Mouse (Mus musculus) forebrain, embryonic 12.5 days (tissue): ENCODE measurements around the gene Ptk6. TPM values are rescaled to one million over a fixed set of nuclear protein-coding genes. Genes with fewer than 3 reads are reported as not detected.

ENCODE experiments used
- ATAC-seq: fragments of 200-750 bp; cut with Nextera tagmentation; 2 replicates; pipeline ENCODE4 v1.8.0; 2017; ENCODE audit warnings: moderate TSS enrichment; ENCODE audit not compliant: low FRiP score
- H3K27ac ChIP-seq: fragments of 300-500 bp; sonication (generic); 2 replicates; pipeline ENCODE4 v1.5.1; 2016; ENCODE audit warnings: mild to moderate bottlenecking
- H3K27me3 ChIP-seq: fragments of 300-500 bp; sonication (generic); 2 replicates; pipeline ENCODE4 v1.6.1; 2016; ENCODE audit warnings: mild to moderate bottlenecking
- H3K36me3 ChIP-seq: fragments of 300-500 bp; sonication (generic); replicated peaks from 2 replicates; pipeline ENCODE4 v1.6.1; 2016; ENCODE audit warnings: mild to moderate bottlenecking
- H3K4me1 ChIP-seq: fragments of 300-500 bp; sonication (generic); 2 replicates; pipeline ENCODE4 v1.6.1; 2016
- H3K4me2 ChIP-seq: fragments of 300-500 bp; sonication (generic); 2 replicates; pipeline ENCODE4 v1.6.1; 2016; ENCODE audit warnings: mild to moderate bottlenecking, moderate library complexity
- H3K4me3 ChIP-seq: fragments of 300-500 bp; sonication (generic); replicated peaks from 2 replicates; pipeline ENCODE4 v1.5.1; 2016; ENCODE audit warnings: mild to moderate bottlenecking
- H3K9ac ChIP-seq: fragments of 300-500 bp; sonication (generic); 2 replicates; pipeline ENCODE4 v1.6.1; 2016; ENCODE audit warnings: mild to moderate bottlenecking
- H3K9me3 ChIP-seq: fragments of 300-500 bp; sonication (generic); 2 replicates; pipeline ENCODE4 v1.6.1; 2016
- WGBS: fragments of 180-500 bp; shearing (Covaris S2); methylation state at CpG from one replicate; pipeline ENCODE4 v1.1.7; 2016; 5-methylcytosine and 5-hydroxymethylcytosine counted together
- polyA plus RNA-seq: library from polyadenylated mRNA; unstranded; fragments of >200 nt; fragmentation: Nextera tagmentation; extraction: Ambion mirVana; gene quantifications from 2 replicates; pipeline ENCODE4 v1.2.1, GENCODE M21; 2016

Ptk6 gene
- polyA plus RNA-seq, 1 experiment from 2014 or later = not detected

GRCm38 (mm10) chr2:181187121-181188000, 15.2 kb downstream of the Ptk6 start, which contains the start of gene Ppdpf:
Gene Ppdpf, plus strand, starts transcription at chr2:181187247.
- WGBS = under 1% methylated on average over 64 of the region's 64 CpGs
- Histone ChIP-seq H3K4me3 (peak within 1 kb of the TSS; percentile 75), H3K4me2 (peak within 1 kb of the TSS; percentile 60), H3K27ac (peak within 1 kb of the TSS; percentile 96), H3K9me3 (no peaks in the 10 kb centered on the region), H3K4me1 (peaks cover 9% of the 10 kb centered on the region), H3K27me3 (0 out of 2 replicates have a peak, but pooled peaks cover 2% of the 10 kb centered on the region), H3K36me3 (peaks cover 12% of the 10 kb centered on the region), H3K9ac (peak within 1 kb of the TSS; percentile 95)
- peak; percentile 93 for ATAC-seq

- H3K4me1 ChIP-seq = peaks cover 9% of the 10 kb centered on the region
- H3K27ac ChIP-seq = peak overlapping the region; percentile 96
- peak; percentile 72 for ATAC-seq
- H3K9ac ChIP-seq = peak overlapping the region; percentile 95
- no peaks in the 10 kb centered on the region for H3K9me3 ChIP-seq
- WGBS = under 1% methylated on average over 14 of the region's 14 CpGs
- peak overlapping the region; percentile 75 for H3K4me3 ChIP-seq
- H3K27me3 ChIP-seq = 0 out of 2 replicates have a peak, but pooled peaks cover 2% of the 10 kb centered on the region
- H3K4me2 ChIP-seq = peak overlapping the region; percentile 60
- H3K36me3 ChIP-seq = peaks cover 12% of the 10 kb centered on the region
Measured at GRCm38 (mm10) chr2:181186635-181187034, 16.0 kb downstream of the Ptk6 start.

GRCm38 (mm10) chr2:181180898-181181297, 21.7 kb downstream of the Ptk6 start:
- WGBS = 82% methylated on average over 6 of the region's 6 CpGs
- no peak overlapping the region for H3K27ac ChIP-seq
- 0 out of 2 replicates have a peak, but pooled peaks cover 2% of the 10 kb centered on the region for H3K27me3 ChIP-seq
- no peaks in the 10 kb centered on the region for H3K36me3 ChIP-seq
- ATAC-seq = no peak
- H3K4me2 ChIP-seq = no peak overlapping the region
- no peak overlapping the region for H3K4me3 ChIP-seq
- H3K9ac ChIP-seq = no peak overlapping the region
- H3K4me1 ChIP-seq = no peaks in the 10 kb centered on the region
- no peaks in the 10 kb centered on the region for H3K9me3 ChIP-seq

- H3K27me3 ChIP-seq = no peaks in the 10 kb centered on the region
- H3K4me2 ChIP-seq = no peak overlapping the region
- no peak overlapping the region for H3K27ac ChIP-seq
- H3K36me3 ChIP-seq = no peaks in the 10 kb centered on the region
- WGBS = 85% methylated on average over 5 of the region's 5 CpGs
- H3K9me3 ChIP-seq = no peaks in the 10 kb centered on the region
- no peak for ATAC-seq
- H3K9ac ChIP-seq = no peak overlapping the region
- H3K4me1 ChIP-seq = no peaks in the 10 kb centered on the region
- no peak overlapping the region for H3K4me3 ChIP-seq
Measured at GRCm38 (mm10) chr2:181178471-181178870, 24.1 kb downstream of the Ptk6 start.

- Histone ChIP-seq H3K36me3 (no peaks in the 10 kb centered on the region), H3K27me3 (no peaks in the 10 kb centered on the region), H3K4me2 (no peak overlapping the region), H3K27ac (no peak overlapping the region), H3K9me3 (no peaks in the 10 kb centered on the region), H3K4me1 (no peaks in the 10 kb centered on the region), H3K4me3 (no peak overlapping the region), H3K9ac (no peak overlapping the region)
- 77% methylated on average over 3 of the region's 3 CpGs for WGBS
- ATAC-seq = no peak
Measured at GRCm38 (mm10) chr2:181178015-181178414, 24.6 kb downstream of the Ptk6 start.

- Histone ChIP-seq H3K9ac (no peak overlapping the region), H3K27ac (no peak overlapping the region), H3K4me1 (no peaks in the 10 kb centered on the region), H3K4me2 (no peak overlapping the region), H3K27me3 (no peaks in the 10 kb centered on the region), H3K9me3 (no peaks in the 10 kb centered on the region), H3K4me3 (no peak overlapping the region), H3K36me3 (no peaks in the 10 kb centered on the region)
- WGBS = 90% methylated on average over 3 of the region's 3 CpGs
- ATAC-seq = no peak
Measured at GRCm38 (mm10) chr2:181174646-181175045, 27.9 kb downstream of the Ptk6 start.

GRCm38 (mm10) chr2:181166469-181166868, 36.1 kb downstream of the Ptk6 start:
- Histone ChIP-seq H3K4me3 (no peak overlapping the region), H3K9me3 (no peaks in the 10 kb centered on the region), H3K9ac (no peak overlapping the region), H3K27me3 (peaks cover 10% of the 10 kb centered on the region; the same call in 1 of the 2 replicates), H3K4me1 (no peaks in the 10 kb centered on the region), H3K36me3 (no peaks in the 10 kb centered on the region), H3K27ac (no peak overlapping the region), H3K4me2 (no peak overlapping the region)
- ATAC-seq = no peak
- WGBS = 86% methylated on average over 5 of the region's 5 CpGs

GRCm38 (mm10) chr2:181160821-181161220, 41.8 kb downstream of the Ptk6 start:
- Histone ChIP-seq H3K27me3 (peaks cover 40% of the 10 kb centered on the region), H3K27ac (no peak overlapping the region), H3K4me2 (no peak overlapping the region), H3K4me3 (no peak overlapping the region), H3K9me3 (no peaks in the 10 kb centered on the region), H3K9ac (no peak overlapping the region), H3K4me1 (peaks cover 31% of the 10 kb centered on the region), H3K36me3 (no peaks in the 10 kb centered on the region)
- WGBS = 80% methylated on average over 4 of the region's 4 CpGs
- no peak for ATAC-seq

GRCm38 (mm10) chr2:181159771-181160170, 42.8 kb downstream of the Ptk6 start:
- Histone ChIP-seq H3K27me3 (peaks cover 45% of the 10 kb centered on the region), H3K4me3 (no peak overlapping the region), H3K4me2 (peak overlapping the region; percentile 19), H3K36me3 (no peaks in the 10 kb centered on the region), H3K9ac (no peak overlapping the region), H3K9me3 (no peaks in the 10 kb centered on the region), H3K27ac (peak overlapping the region; percentile 67), H3K4me1 (peaks cover 34% of the 10 kb centered on the region)
- WGBS = 0% methylated on average over 2 of the region's 2 CpGs
- peak; percentile 93 for ATAC-seq

- peaks cover 34% of the 10 kb centered on the region for H3K4me1 ChIP-seq
- H3K27ac ChIP-seq = peak overlapping the region; percentile 67; the same call in 1 of the 2 replicates
- H3K27me3 ChIP-seq = peaks cover 52% of the 10 kb centered on the region
- H3K4me3 ChIP-seq = no peak overlapping the region
- 52% methylated on average over 7 of the region's 7 CpGs for WGBS
- no peak overlapping the region for H3K9ac ChIP-seq
- ATAC-seq = no peak
- H3K36me3 ChIP-seq = no peaks in the 10 kb centered on the region
- no peaks in the 10 kb centered on the region for H3K9me3 ChIP-seq
- H3K4me2 ChIP-seq = no peak overlapping the region
Measured at GRCm38 (mm10) chr2:181159091-181159514, 43.5 kb downstream of the Ptk6 start.

GRCm38 (mm10) chr2:181158471-181158870, 44.1 kb downstream of the Ptk6 start:
- WGBS = 86% methylated on average over 2 of the region's 2 CpGs

GRCm38 (mm10) chr2:181157716-181158302, 44.8 kb downstream of the Ptk6 start:
- no peak for ATAC-seq
- no peak overlapping the region for H3K9ac ChIP-seq
- WGBS = 73% methylated on average over 6 of the region's 6 CpGs
- H3K27me3 ChIP-seq = peaks cover 57% of the 10 kb centered on the region
- H3K4me3 ChIP-seq = no peak overlapping the region
- peaks cover 34% of the 10 kb centered on the region for H3K4me1 ChIP-seq
- H3K9me3 ChIP-seq = no peaks in the 10 kb centered on the region
- no peak overlapping the region for H3K4me2 ChIP-seq
- H3K27ac ChIP-seq = no peak overlapping the region
- H3K36me3 ChIP-seq = no peaks in the 10 kb centered on the region

More at GRCm38 (mm10) chr2:181158471-181158870, 44.1 kb downstream of the Ptk6 start:
- Histone ChIP-seq H3K9ac (no peak overlapping the region), H3K4me3 (no peak overlapping the region), H3K27ac (no peak overlapping the region), H3K4me1 (peaks cover 34% of the 10 kb centered on the region), H3K27me3 (peaks cover 52% of the 10 kb centered on the region), H3K4me2 (no peak overlapping the region), H3K9me3 (no peaks in the 10 kb centered on the region), H3K36me3 (no peaks in the 10 kb centered on the region)
- ATAC-seq = no peak
